Mouse (Mus musculus): ENCODE data around the gene Zfp513. TPM values are rescaled to one million over a fixed set of nuclear protein-coding genes. Genes with fewer than 3 reads are reported as not detected.

Gene Zfp513
- polyA plus RNA-seq, 1 experiment from 2014 or later: 7.3 TPM

DNA sequence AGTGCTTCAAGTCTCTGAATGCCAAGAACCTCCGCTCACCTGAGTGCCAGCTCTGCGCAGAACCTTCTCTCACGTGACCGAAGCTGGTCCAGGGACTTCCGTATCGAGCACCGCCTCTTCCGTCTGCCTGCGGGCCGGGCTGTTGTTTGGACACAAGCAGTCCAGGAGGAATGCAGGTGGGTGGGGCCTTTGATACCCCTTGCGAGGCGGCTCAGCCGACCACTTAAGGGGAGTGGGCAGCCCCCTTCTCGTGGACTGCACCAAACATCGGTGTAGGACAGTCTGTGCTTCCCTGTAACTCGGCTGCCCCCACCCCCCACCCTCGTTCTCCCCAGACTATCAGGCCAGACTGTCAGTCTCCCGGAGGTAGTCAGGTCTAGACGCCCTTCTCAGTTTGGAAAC lies 48.0 kb downstream of the Zfp513 start, which contains the start of gene Mpv17:
Gene Mpv17 (minus strand): TSS at position 100 of the 402 bp plus-strand sequence.
- WGBS: under 1% methylated on average over 19 of the region's 19 CpGs
- TF ChIP-seq CTCF (IDR thresholded peaks at IDR 0.05; ENCODE audit: low read depth): no peak

DNA sequence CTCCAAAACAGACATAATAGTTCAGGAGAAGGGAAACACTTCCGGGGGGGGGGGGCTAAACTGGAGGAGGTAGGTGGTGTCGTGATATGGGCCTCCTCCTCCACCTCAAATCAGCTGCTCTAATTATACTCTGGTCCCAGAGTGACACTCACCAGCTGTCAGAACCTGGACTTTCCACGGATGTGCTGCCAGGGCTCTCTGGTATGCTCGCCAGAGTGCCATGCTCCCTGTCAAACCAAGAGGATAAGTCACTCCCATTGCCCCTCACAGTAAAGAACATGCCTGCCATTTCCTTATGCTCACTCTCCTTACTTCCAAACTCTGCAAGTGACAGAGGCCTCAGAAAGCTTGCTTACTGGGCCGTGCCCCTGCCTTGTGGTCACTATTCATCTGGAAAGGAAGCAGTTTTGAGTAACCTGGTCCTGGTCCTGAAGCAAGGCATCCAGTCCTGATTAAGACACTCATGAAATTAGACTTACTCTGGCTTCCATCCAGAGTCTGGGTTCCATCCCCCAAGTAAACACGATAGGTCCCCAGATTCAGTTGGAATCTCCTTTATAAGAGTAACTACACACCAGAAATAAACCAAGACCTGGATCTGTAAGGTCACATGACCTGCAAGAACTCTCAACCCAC lies 48.5 kb downstream of the Zfp513 start:
- H3K36me3 ChIP-seq (ENCODE audit: control insufficient read depth, insufficient read depth): peaks cover 23% of the 10 kb centered on the region
- H3K9ac ChIP-seq (ENCODE audit: low read depth, low read length): peak overlapping the region; percentile 71
- peaks cover 5% of the 10 kb centered on the region for H3K4me1 ChIP-seq (replicated peaks; ENCODE audit: control insufficient read depth, insufficient read depth, low read length)
- no peaks in the 10 kb centered on the region for H3K27me3 ChIP-seq (replicated peaks; ENCODE audit: control insufficient read depth, insufficient read depth, low read length)
- no peak for TF ChIP-seq CTCF (IDR thresholded peaks at IDR 0.05; ENCODE audit: low read depth)
- H3K9me3 ChIP-seq (ENCODE audit: control insufficient read depth): no peaks in the 10 kb centered on the region
- peak overlapping the region; percentile 73 for H3K4me3 ChIP-seq (ENCODE audit: low read depth, low read length)
- H3K27ac ChIP-seq (ENCODE audit: low read depth, low read length): peak overlapping the region; percentile 57
- ATAC-seq: 0 out of 2 replicates have a peak, but pooled peaks have one; percentile 5
- peak overlapping the region; percentile 79 for H3K4me2 ChIP-seq (replicated peaks; ENCODE audit: low read depth)
- WGBS: 25% methylated on average over 6 of the region's 6 CpGs

More for the DNA sequence above, 48.0 kb downstream of the Zfp513 start, which contains the start of gene Mpv17:
- Histone ChIP-seq H3K9me3 (ENCODE audit: control insufficient read depth) (no peaks in the 10 kb centered on the region), H3K36me3 (ENCODE audit: control insufficient read depth, insufficient read depth) (peaks cover 28% of the 10 kb centered on the region), H3K27ac (ENCODE audit: low read depth, low read length) (peak within 1 kb of the TSS; percentile 57), H3K4me2 (replicated peaks; ENCODE audit: low read depth) (peak within 1 kb of the TSS; percentile 79), H3K9ac (ENCODE audit: low read depth, low read length) (peak within 1 kb of the TSS; percentile 71), H3K4me1 (replicated peaks; ENCODE audit: control insufficient read depth, insufficient read depth, low read length) (peaks cover 5% of the 10 kb centered on the region), H3K27me3 (replicated peaks; ENCODE audit: control insufficient read depth, insufficient read depth, low read length) (no peaks in the 10 kb centered on the region), H3K4me3 (ENCODE audit: low read depth, low read length) (peak within 1 kb of the TSS; percentile 73)
- ATAC-seq: peak; percentile 89

DNA sequence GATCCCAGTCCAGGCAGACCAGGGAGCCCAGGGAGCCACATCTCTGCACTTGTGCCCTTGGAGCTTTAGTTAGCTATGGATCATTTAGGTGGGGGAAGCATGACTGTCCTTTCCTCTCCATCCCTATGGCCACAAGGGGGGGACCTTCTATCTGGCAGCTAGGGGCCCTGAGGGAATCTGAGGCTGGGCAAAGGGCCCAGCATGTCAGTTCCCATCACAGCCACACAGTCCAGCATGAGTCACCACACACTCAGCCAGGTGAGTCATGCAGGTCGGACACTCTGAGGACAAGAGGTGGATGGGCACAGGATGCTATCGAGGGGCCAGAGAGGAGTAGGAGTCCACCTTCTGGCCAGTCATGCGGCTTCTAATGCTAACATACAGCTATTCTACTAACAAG lies 50.4 kb downstream of the Zfp513 start:
- Histone ChIP-seq H3K9ac (ENCODE audit: low read depth, low read length) (no peak overlapping the region), H3K4me1 (replicated peaks; ENCODE audit: control insufficient read depth, insufficient read depth, low read length) (peaks cover 5% of the 10 kb centered on the region), H3K4me3 (ENCODE audit: low read depth, low read length) (no peak overlapping the region), H3K36me3 (ENCODE audit: control insufficient read depth, insufficient read depth) (0 out of 2 replicates have a peak, but pooled peaks cover 4% of the 10 kb centered on the region), H3K4me2 (replicated peaks; ENCODE audit: low read depth) (no peak overlapping the region), H3K27ac (ENCODE audit: low read depth, low read length) (peak overlapping the region; percentile 50; the same call in 1 of the 2 replicates), H3K9me3 (ENCODE audit: control insufficient read depth) (no peaks in the 10 kb centered on the region), H3K27me3 (replicated peaks; ENCODE audit: control insufficient read depth, insufficient read depth, low read length) (no peaks in the 10 kb centered on the region)
- peak; percentile 54 for TF ChIP-seq CTCF (IDR thresholded peaks at IDR 0.05; ENCODE audit: low read depth)
- WGBS: 70% methylated on average over 3 of the region's 3 CpGs
- peak; percentile 42; the same call in 1 of the 2 replicates for ATAC-seq

DNA sequence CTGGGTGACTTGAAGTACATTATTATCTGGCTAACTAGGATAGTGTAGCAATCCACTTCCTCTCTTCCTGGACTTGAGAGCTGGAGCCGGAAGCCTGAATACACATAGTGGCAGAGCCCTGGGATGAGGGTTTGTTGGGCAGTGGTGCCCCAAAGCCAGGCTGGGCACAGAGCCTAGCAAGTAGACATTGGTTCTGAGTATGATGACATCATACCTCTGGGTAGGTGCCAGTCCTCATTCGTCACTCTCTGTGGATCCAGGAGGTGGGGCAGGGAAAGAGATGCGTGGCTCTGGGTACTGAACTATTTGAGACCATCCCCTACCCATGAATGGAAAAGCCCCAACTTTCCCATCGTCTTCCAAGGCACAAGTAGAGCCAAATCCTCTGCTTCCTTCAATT lies 52.3 kb downstream of the Zfp513 start:
- Histone ChIP-seq H3K4me2 (replicated peaks; ENCODE audit: low read depth) (no peak overlapping the region), H3K4me3 (ENCODE audit: low read depth, low read length) (no peak overlapping the region), H3K4me1 (replicated peaks; ENCODE audit: control insufficient read depth, insufficient read depth, low read length) (peaks cover 5% of the 10 kb centered on the region), H3K27me3 (replicated peaks; ENCODE audit: control insufficient read depth, insufficient read depth, low read length) (no peaks in the 10 kb centered on the region), H3K36me3 (ENCODE audit: control insufficient read depth, insufficient read depth) (peaks cover 16% of the 10 kb centered on the region; the same call in 1 of the 2 replicates), H3K9ac (ENCODE audit: low read depth, low read length) (no peak overlapping the region), H3K9me3 (ENCODE audit: control insufficient read depth) (no peaks in the 10 kb centered on the region), H3K27ac (ENCODE audit: low read depth, low read length) (no peak overlapping the region)
- WGBS: 85% methylated on average over 4 of the region's 4 CpGs
- no peak for TF ChIP-seq CTCF (IDR thresholded peaks at IDR 0.05; ENCODE audit: low read depth)
- no peak for ATAC-seq

Other genes with a start within 250 kb of the Zfp513 start
- gene Preb, start 241.9 kb downstream of the Zfp513 start, polyA plus RNA-seq (2015; fragmentation: Nextera tagmentation; extraction: Ambion mirVana): 150 and 161 TPM in 2 replicates
- gene Tcf23, start 233.6 kb downstream of the Zfp513 start, polyA plus RNA-seq (2015; fragmentation: Nextera tagmentation; extraction: Ambion mirVana): 1.8 and 2.3 TPM in 2 replicates
- gene Atraid, start 154.0 kb downstream of the Zfp513 start, polyA plus RNA-seq (2015; fragmentation: Nextera tagmentation; extraction: Ambion mirVana): 227 and 250 TPM in 2 replicates
- 18.0 and 20.0 TPM in 2 replicates for gene Slc5a6, start 153.4 kb downstream of the Zfp513 start, polyA plus RNA-seq (2015; fragmentation: Nextera tagmentation; extraction: Ambion mirVana)
- 3.2 and 3.7 TPM in 2 replicates for gene Cad, start 147.5 kb downstream of the Zfp513 start, polyA plus RNA-seq (2015; fragmentation: Nextera tagmentation; extraction: Ambion mirVana)
- not detected in 2 replicates for gene Dnajc5g, start 96.0 kb downstream of the Zfp513 start, polyA plus RNA-seq (2015; fragmentation: Nextera tagmentation; extraction: Ambion mirVana)
- gene Slc30a3, start 94.1 kb downstream of the Zfp513 start, polyA plus RNA-seq (2015; fragmentation: Nextera tagmentation; extraction: Ambion mirVana): 0.10 TPM in 1 of 2 replicates, not detected in the other
- gene Trim54, start 85.6 kb downstream of the Zfp513 start, polyA plus RNA-seq (2015; fragmentation: Nextera tagmentation; extraction: Ambion mirVana): not detected in 2 replicates
- not detected in 2 replicates for gene Ucn, start 63.5 kb downstream of the Zfp513 start, polyA plus RNA-seq (2015; fragmentation: Nextera tagmentation; extraction: Ambion mirVana)
- 38.8 and 42.2 TPM in 2 replicates for gene Mpv17, start 48.1 kb downstream of the Zfp513 start, polyA plus RNA-seq (2015; fragmentation: Nextera tagmentation; extraction: Ambion mirVana)
- gene Gm29609, start 22.4 kb downstream of the Zfp513 start, polyA plus RNA-seq (2015; fragmentation: Nextera tagmentation; extraction: Ambion mirVana): 0.53 and 1.0 TPM in 2 replicates
- 23.1 and 26.2 TPM in 2 replicates for gene Gtf3c2, start 22.2 kb downstream of the Zfp513 start, polyA plus RNA-seq (2015; fragmentation: Nextera tagmentation; extraction: Ambion mirVana)
- 122 and 130 TPM in 2 replicates for gene Snx17, start 9.1 kb downstream of the Zfp513 start, polyA plus RNA-seq (2015; fragmentation: Nextera tagmentation; extraction: Ambion mirVana)
- gene Eif2b4, start 8.9 kb downstream of the Zfp513 start, polyA plus RNA-seq (2015; fragmentation: Nextera tagmentation; extraction: Ambion mirVana): 43.7 and 45.1 TPM in 2 replicates
- gene Ppm1g, start 18.4 kb upstream of the Zfp513 start, polyA plus RNA-seq (2015; fragmentation: Nextera tagmentation; extraction: Ambion mirVana): 54.8 and 55.4 TPM in 2 replicates
- 96.4 and 99.6 TPM in 2 replicates for gene Nrbp1, start 38.6 kb upstream of the Zfp513 start, polyA plus RNA-seq (2015; fragmentation: Nextera tagmentation; extraction: Ambion mirVana)
- gene Gm9970, start 38.9 kb upstream of the Zfp513 start, polyA plus RNA-seq (2015; fragmentation: Nextera tagmentation; extraction: Ambion mirVana): 0.51 and 0.70 TPM in 2 replicates
- gene Krtcap3, start 49.4 kb upstream of the Zfp513 start, polyA plus RNA-seq (2015; fragmentation: Nextera tagmentation; extraction: Ambion mirVana): 105 and 108 TPM in 2 replicates
- 28.3 and 30.4 TPM in 2 replicates for gene Ift172, start 88.8 kb upstream of the Zfp513 start, polyA plus RNA-seq (2015; fragmentation: Nextera tagmentation; extraction: Ambion mirVana)
- gene Fndc4, start 93.8 kb upstream of the Zfp513 start, polyA plus RNA-seq (2015; fragmentation: Nextera tagmentation; extraction: Ambion mirVana): 6.2 and 7.2 TPM in 2 replicates
- 0.10 TPM in 1 of 2 replicates, not detected in the other for gene Gckr, start 95.1 kb upstream of the Zfp513 start, polyA plus RNA-seq (2015; fragmentation: Nextera tagmentation; extraction: Ambion mirVana)

All from intestine, postnatal 0 days (tissue).